Comparison of ENCODE assay signal across 28 mouse cellular contexts in the genomic region with DNA sequence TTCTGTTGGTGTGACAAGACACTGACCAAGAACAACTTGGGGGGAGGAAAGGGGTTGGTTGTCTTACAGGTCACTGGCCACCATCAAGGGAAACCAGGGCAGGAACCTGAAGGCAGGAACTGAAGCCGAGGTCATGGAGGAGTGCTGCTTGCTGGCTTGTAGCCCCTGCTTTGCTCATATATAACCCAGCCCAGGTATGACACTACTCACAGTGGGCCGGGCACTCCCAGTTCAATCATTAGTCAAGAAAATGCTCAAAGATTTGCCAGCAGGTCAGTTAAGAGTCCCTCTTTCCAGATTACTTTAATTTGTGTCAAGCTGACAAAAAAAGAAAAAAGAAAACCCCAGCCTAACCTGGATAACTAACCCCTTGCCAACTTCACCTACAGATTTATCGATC. TPM values are rescaled to one million over a fixed set of nuclear protein-coding genes. Genes with fewer than 3 reads are reported as not detected.
DNase-seq lines count a peak whose midpoint lies in the region; ATAC-seq and TF ChIP-seq lines count a peak whose summit lies in the region.
"Had no signal": no experiment of that assay in that cellular context is flagged by ENCODE, and none has a peak within 500 bp of the region (broad histone marks: within the 10 kb centered on the region; RNA-seq: fewer than 3 reads in every experiment).

No protein-coding gene starts in this region.

- H3K36me3 ChIP-seq in heart, embryonic 16.5 days (ENCODE audit: control insufficient read depth, insufficient read depth) = no peaks in the 10 kb centered on the region
- no peaks in the 10 kb centered on the region for H3K36me3 ChIP-seq in kidney, adult 2 months (ENCODE audit: control insufficient read depth, insufficient read depth, low read length)
- H3K36me3 ChIP-seq: embryonic facial prominence, embryonic 10.5 days; embryonic facial prominence, embryonic 13.5 days; forebrain, embryonic 12.5 days; forebrain, embryonic 15.5 days; heart, embryonic 10.5 days; heart, embryonic 15.5 days had no signal

- WGBS in heart, embryonic 16.5 days = 93% methylated on average over 3 of the region's 3 CpGs
- 83% methylated on average over 3 of the region's 3 CpGs for WGBS in kidney, adult 2 months

- no peak overlapping the region for H3K4me2 ChIP-seq in heart, embryonic 16.5 days (ENCODE audit: low read depth, low read length)
- H3K4me2 ChIP-seq: embryonic facial prominence, embryonic 13.5 days; forebrain, embryonic 12.5 days; forebrain, embryonic 15.5 days; heart, embryonic 15.5 days; hindbrain, embryonic 14.5 days had no signal

- no peak overlapping the region for H3K9ac ChIP-seq in heart, embryonic 16.5 days (ENCODE audit: low read length)
- H3K9ac ChIP-seq: forebrain, embryonic 12.5 days; forebrain, embryonic 15.5 days; heart, embryonic 15.5 days; hindbrain, embryonic 14.5 days had no signal

- DNase-seq in heart, adult 11 months = peak; percentile 89
- no peak for DNase-seq in heart, postnatal 25 days (ENCODE audit: low spot score)
- no peak for DNase-seq in heart, adult 8-10 months (ENCODE audit: low spot score)
- peak; percentile 80 for DNase-seq in kidney, adult 2 months
- no peak for DNase-seq in kidney, postnatal 14 days
- peak; percentile 38 to 67 for DNase-seq in kidney, postnatal 25 days
- no peak for DNase-seq in kidney, postnatal 4 days
- DNase-seq: adrenal gland, adult 8-10 months; adrenal gland, postnatal 25 days; cerebellum, adult 11-12 months; cerebellum, adult 8-10 months; cerebellum, postnatal 10 days; cerebellum, postnatal 36 days; embryo, embryonic 11 days; gastrocnemius, postnatal 25 days; heart, postnatal 4 days had no signal

- ATAC-seq in heart, embryonic 16.5 days (replicated peaks; ENCODE audit: extremely low read depth, insufficient read depth, low FRiP score) = no peak
- ATAC-seq: activated CD4-positive, CD25-positive, alpha-beta regulatory T cell, adult 4 months; forebrain, embryonic 15.5 days; hindbrain, postnatal 0 days; inflammation-experienced regulatory T-cells, adult 6 months had no signal

- peak overlapping the region; percentile 91 for H3K27ac ChIP-seq in heart, embryonic 16.5 days (ENCODE audit: low read length)
- H3K27ac ChIP-seq in kidney, adult 2 months (ENCODE audit: insufficient read depth, low read depth, low read length) = peak overlapping the region; percentile 18; the same call in 1 of the 2 replicates
- H3K27ac ChIP-seq: embryonic facial prominence, embryonic 10.5 days; embryonic facial prominence, embryonic 13.5 days; forebrain, embryonic 12.5 days; forebrain, embryonic 15.5 days; hindbrain, embryonic 14.5 days; hindbrain, postnatal 0 days had no signal

- no peaks in the 10 kb centered on the region for H3K27me3 ChIP-seq in heart, embryonic 16.5 days (ENCODE audit: control insufficient read depth, insufficient read depth, low read length)
- no peaks in the 10 kb centered on the region for H3K27me3 ChIP-seq in kidney, adult 2 months (replicated peaks; ENCODE audit: control insufficient read depth, insufficient read depth, low read length)
- H3K27me3 ChIP-seq: embryonic facial prominence, embryonic 13.5 days; forebrain, embryonic 12.5 days; forebrain, embryonic 15.5 days; heart, embryonic 15.5 days had no signal

- intact Hi-C loops in heart, postnatal 25 days (cut with DNase I) = no loop called here

- no peaks in the 10 kb centered on the region for H3K9me3 ChIP-seq in heart, embryonic 16.5 days (replicated peaks; ENCODE audit: control insufficient read depth, low read length)
- H3K9me3 ChIP-seq: embryonic facial prominence, embryonic 10.5 days; embryonic facial prominence, embryonic 13.5 days; forebrain, embryonic 12.5 days; forebrain, embryonic 15.5 days; heart, embryonic 10.5 days; heart, embryonic 15.5 days had no signal

- TF ChIP-seq POLR2A in kidney, adult 2 months (IDR thresholded peaks at IDR 0.05; ENCODE audit: low read depth, low read length) = no peak

- TF ChIP-seq CTCF in kidney, adult 2 months (conservative IDR thresholded peaks at IDR 0.05; ENCODE audit: insufficient read depth, insufficient read length, low read depth, low read length) = no peak

- peaks cover 20% of the 10 kb centered on the region for H3K4me1 ChIP-seq in heart, embryonic 16.5 days (ENCODE audit: control insufficient read depth, insufficient read depth, low read length)
- peaks cover 16% of the 10 kb centered on the region; the same call in 1 of the 2 replicates for H3K4me1 ChIP-seq in kidney, adult 2 months (ENCODE audit: control insufficient read depth, insufficient read depth, low read length)
- H3K4me1 ChIP-seq: embryonic facial prominence, embryonic 10.5 days; forebrain, embryonic 12.5 days had no signal

- no peak overlapping the region for H3K4me3 ChIP-seq in heart, embryonic 16.5 days (ENCODE audit: low read length)
- H3K4me3 ChIP-seq in kidney, adult 2 months (ENCODE audit: insufficient read depth, low read depth, low read length) = no peak overlapping the region
- H3K4me3 ChIP-seq: embryonic facial prominence, embryonic 10.5 days; embryonic facial prominence, embryonic 13.5 days; erythroblast, embryonic 14.5 days; forebrain, embryonic 12.5 days; forebrain, embryonic 15.5 days; heart, embryonic 10.5 days; heart, embryonic 15.5 days had no signal

RNA-seq across cellular contexts. Expression of gene Rnf19b, which starts 32.4 kb away (rescaled TPM):
- 10 to 100 TPM; 21.8 to 21.9 TPM for total RNA-seq in heart, postnatal 25 days (2021)
- 4.9 and 6.4 TPM in 2 replicates for polyA plus RNA-seq in heart, embryonic 16.5 days (2015; fragmentation: Nextera tagmentation; extraction: Ambion mirVana)
- total RNA-seq in heart, adult 8-10 months (2022) = 10 to 100 TPM; 26.0 to 30.0 (median 27.7) TPM
- polyA plus RNA-seq in kidney, adult 2 months (2012; rRNA removed) = 28.2 and 30.6 TPM in 2 replicates

RNA-seq across cellular contexts. Expression of gene Ak2, which starts 33.9 kb away (rescaled TPM):
- 10 to 100 TPM; 72.9 to 73.9 TPM for total RNA-seq in heart, postnatal 25 days (2021)
- 166 and 168 TPM in 2 replicates for polyA plus RNA-seq in heart, embryonic 16.5 days (2015; fragmentation: Nextera tagmentation; extraction: Ambion mirVana)
- 10 to 100 TPM; 58.0 to 66.2 (median 62.3) TPM for total RNA-seq in heart, adult 8-10 months (2022)
- 91.4 and 110 TPM in 2 replicates for polyA plus RNA-seq in kidney, adult 2 months (2012; rRNA removed)

Comparison
In these comparisons a context has a peak if more than half of its experiments do, and no peak if none do; other contexts are left out.
1. DNase-seq: peak in heart, adult 11 months (single experiment), kidney, adult 2 months (single experiment) and kidney, postnatal 25 days (2 of 2); none in heart, postnatal 25 days (single experiment), heart, adult 8-10 months (single experiment), kidney, postnatal 14 days (single experiment) and kidney, postnatal 4 days (0 of 2).